Mouse (Mus musculus) embryonic fibroblast, embryonic 13.5 days (primary cell): ENCODE data around the gene Nr1h2. TPM values are rescaled to one million over a fixed set of nuclear protein-coding genes. Genes with fewer than 3 reads are reported as not detected.

ENCODE experiments used
- H3K27ac ChIP-seq: 2 replicates; pipeline ENCODE4 v1.5.1; 2012; ENCODE audit warnings: low read length, control low read depth, inconsistent platforms; ENCODE audit not compliant: insufficient read depth
- H3K4me1 ChIP-seq: 2 replicates; pipeline ENCODE4 v1.6.1; 2011; ENCODE audit warnings: low read length; ENCODE audit not compliant: control insufficient read depth, insufficient read depth
- H3K4me3 ChIP-seq: 2 replicates; pipeline ENCODE4 v1.5.1; 2011; ENCODE audit warnings: mild to moderate bottlenecking, control low read depth, low read length; ENCODE audit not compliant: insufficient read depth
- CTCF ChIP-seq: IDR thresholded peaks from 2 replicates; pipeline ENCODE4 v1.5.1; 2011; ENCODE audit warnings: mild to moderate bottlenecking, control low read depth, low read length, moderate library complexity, borderline replicate concordance; ENCODE audit not compliant: insufficient read depth
- POLR2A ChIP-seq: IDR thresholded peaks from 2 replicates; pipeline ENCODE4 v1.6.1; 2011; ENCODE audit warnings: low read depth, mild to moderate bottlenecking, control low read depth, low read length, moderate library complexity
- polyA plus RNA-seq: library from polyadenylated mRNA; stranded (reverse); fragments of >200 nt; gene quantifications from 2 replicates; pipeline ENCODE4 v1.2.4, GENCODE M21; 2011; ENCODE audit warnings: low read depth; ENCODE audit not compliant: missing spikeins, insufficient read length

Nr1h2 gene
- polyA plus RNA-seq, 1 experiment: 58.4 TPM

GRCm38 (mm10) chr7:44551731-44552130 lies 2.0 kb downstream of the Nr1h2 start:
- H3K4me1 ChIP-seq: no peaks in the 10 kb centered on the region
- no peak overlapping the region for H3K4me3 ChIP-seq
- no peak for TF ChIP-seq CTCF
- TF ChIP-seq POLR2A: no peak

GRCm38 (mm10) chr7:44551301-44551700 lies 2.5 kb downstream of the Nr1h2 start:
- H3K4me3 ChIP-seq: no peak overlapping the region
- no peak for TF ChIP-seq CTCF
- TF ChIP-seq POLR2A: no peak
- H3K27ac ChIP-seq: no peak overlapping the region
- no peaks in the 10 kb centered on the region for H3K4me1 ChIP-seq

More at GRCm38 (mm10) chr7:44551731-44552130, 2.0 kb downstream of the Nr1h2 start:
- no peak overlapping the region for H3K27ac ChIP-seq

- H3K4me3 ChIP-seq: no peak overlapping the region
- H3K27ac ChIP-seq: no peak overlapping the region
- no peak for TF ChIP-seq CTCF
- TF ChIP-seq POLR2A: no peak
- H3K4me1 ChIP-seq: no peaks in the 10 kb centered on the region
Measured at GRCm38 (mm10) chr7:44550409-44550678, 3.4 kb downstream of the Nr1h2 start.

GRCm38 (mm10) chr7:44549621-44550408 lies 3.9 kb downstream of the Nr1h2 start:
- Histone ChIP-seq H3K4me3 (no peak overlapping the region), H3K4me1 (no peaks in the 10 kb centered on the region), H3K27ac (no peak overlapping the region)
- no peak for TF ChIP-seq POLR2A
- TF ChIP-seq CTCF: no peak

GRCm38 (mm10) chr7:44548497-44549087 lies 5.2 kb downstream of the Nr1h2 start, which contains the start of gene Pold1:
Gene Pold1 (minus strand): TSS chr7:44548849.
- Histone ChIP-seq H3K4me1 (no peaks in the 10 kb centered on the region), H3K4me3 (peak within 1 kb of the TSS; percentile 65), H3K27ac (peak within 1 kb of the TSS; percentile 9; the same call in 1 of the 2 replicates)
- TF ChIP-seq CTCF: peak; percentile 49
- peak; percentile 46; the same call in 1 of the 2 replicates for TF ChIP-seq POLR2A

GRCm38 (mm10) chr7:44547725-44548124 lies 6.0 kb downstream of the Nr1h2 start:
- H3K4me1 ChIP-seq: no peaks in the 10 kb centered on the region
- H3K4me3 ChIP-seq: peak overlapping the region; percentile 65
- H3K27ac ChIP-seq: no peak overlapping the region
- no peak for TF ChIP-seq POLR2A
- no peak for TF ChIP-seq CTCF

GRCm38 (mm10) chr7:44547041-44547440 lies 6.7 kb downstream of the Nr1h2 start:
- Histone ChIP-seq H3K4me3 (peak overlapping the region; percentile 65; the same call in 1 of the 2 replicates), H3K27ac (no peak overlapping the region), H3K4me1 (no peaks in the 10 kb centered on the region)
- TF ChIP-seq CTCF (no peak), POLR2A (no peak)

GRCm38 (mm10) chr7:44546274-44546673 lies 7.5 kb downstream of the Nr1h2 start:
- no peak overlapping the region for H3K4me3 ChIP-seq

GRCm38 (mm10) chr7:44543071-44543470 lies 10.7 kb downstream of the Nr1h2 start:
- Histone ChIP-seq H3K4me1 (no peaks in the 10 kb centered on the region), H3K4me3 (no peak overlapping the region), H3K27ac (no peak overlapping the region)
- TF ChIP-seq POLR2A (no peak), CTCF (no peak)

More at GRCm38 (mm10) chr7:44546274-44546673, 7.5 kb downstream of the Nr1h2 start:
- H3K27ac ChIP-seq: no peak overlapping the region
- H3K4me1 ChIP-seq: no peaks in the 10 kb centered on the region
- TF ChIP-seq CTCF: no peak

- H3K4me3 ChIP-seq: no peak overlapping the region
- no peak overlapping the region for H3K27ac ChIP-seq
- no peak for TF ChIP-seq CTCF
- TF ChIP-seq POLR2A: no peak
- H3K4me1 ChIP-seq: no peaks in the 10 kb centered on the region
Measured at GRCm38 (mm10) chr7:44542555-44542954, 11.2 kb downstream of the Nr1h2 start.

GRCm38 (mm10) chr7:44538756-44539624 lies 14.8 kb downstream of the Nr1h2 start:
- Histone ChIP-seq H3K4me1 (no peaks in the 10 kb centered on the region), H3K27ac (no peak overlapping the region), H3K4me3 (no peak overlapping the region)
- TF ChIP-seq CTCF: no peak
- no peak for TF ChIP-seq POLR2A
